Mouse (Mus musculus): Measurements from ENCODE around the gene Ppp1r14c. TPM values are rescaled to one million over a fixed set of nuclear protein-coding genes. Genes with fewer than 3 reads are reported as not detected.
"Not testable (repeated sequence)": the region's sequence is repeated elsewhere in the genome, so short reads cannot be mapped to it uniquely, and the experiment has no call there.

The Ppp1r14c gene
- total RNA-seq, 2 experiments from 2014 or later = 10.5 to 30.7 TPM

GRCm38 (mm10) chr10:3460841-3461240, 95.0 kb downstream of the Ppp1r14c start:
- no peak for DNase-seq

GRCm38 (mm10) chr10:3466135-3466626, 100.3 kb downstream of the Ppp1r14c start:
- DNase-seq = no peak

- peak; percentile 13 to 25 for DNase-seq
These were observed 102.7 kb downstream of the Ppp1r14c start for GRCm38 (mm10) chr10:3468590-3468989.

- peak; percentile 14 to 15 for DNase-seq
These were observed 110.8 kb downstream of the Ppp1r14c start for GRCm38 (mm10) chr10:3476611-3477010.

GRCm38 (mm10) chr10:3479772-3480171, 113.9 kb downstream of the Ppp1r14c start:
- no peak for DNase-seq

- no peak for DNase-seq
These were observed 124.2 kb downstream of the Ppp1r14c start for GRCm38 (mm10) chr10:3490052-3490451.

- no peak for DNase-seq
These were observed 130.9 kb downstream of the Ppp1r14c start for GRCm38 (mm10) chr10:3496791-3497190.

GRCm38 (mm10) chr10:3500846-3501245, 135.0 kb downstream of the Ppp1r14c start:
- DNase-seq = not testable (repeated sequence)

- peak; percentile 91 for DNase-seq
These were observed 141.8 kb downstream of the Ppp1r14c start for GRCm38 (mm10) chr10:3507484-3508221.

GRCm38 (mm10) chr10:3508222-3508588, 142.3 kb downstream of the Ppp1r14c start:
- DNase-seq = no peak

GRCm38 (mm10) chr10:3508746-3509145, 142.9 kb downstream of the Ppp1r14c start:
- no peak for DNase-seq

GRCm38 (mm10) chr10:3509663-3510277, 143.9 kb downstream of the Ppp1r14c start:
- DNase-seq = no peak

GRCm38 (mm10) chr10:3510486-3510885, 144.6 kb downstream of the Ppp1r14c start:
- no peak for DNase-seq

- DNase-seq = no peak
These were observed 145.5 kb downstream of the Ppp1r14c start for GRCm38 (mm10) chr10:3511401-3511800.

GRCm38 (mm10) chr10:3512620-3513305, 146.9 kb downstream of the Ppp1r14c start:
- DNase-seq = peak in 1 of 2 experiments; percentile 15

GRCm38 (mm10) chr10:3513947-3514346, 148.1 kb downstream of the Ppp1r14c start:
- no peak for DNase-seq

Small RNA genes within 50 kb of the gene (microRNA-seq; reads per million reads assigned to microRNA genes)
- gene Gm24482 = not detected

Other genes starting within 250 kb of the Ppp1r14c start
- not detected for gene H60c, start 98.3 kb upstream of the Ppp1r14c start, total RNA-seq (2021)
- gene Iyd, start 174.2 kb downstream of the Ppp1r14c start, total RNA-seq (2021) = not detected

All from adrenal gland, postnatal 36 days (tissue).